Mouse (Mus musculus) G1E (cell line): ENCODE results near the gene Olfr948. TPM values are rescaled to one million over a fixed set of nuclear protein-coding genes. Genes with fewer than 3 reads are reported as not detected.

Experiments used
- ATAC-seq: 2 replicates; pipeline ENCODE4 v1.8.0; 2016; ENCODE audit warnings: mild to moderate bottlenecking; ENCODE audit not compliant: insufficient number of reproducible peaks, poor library complexity, low FRiP score, severe bottlenecking; ENCODE audit errors: extremely low read depth
- DNase-seq: peaks from one replicate; pipeline ENCODE4 v3.0.0; 2012; ENCODE audit warnings: low spot score
- H3K27me3 ChIP-seq: 2 replicates; pipeline ENCODE4 v1.6.1; 2012; ENCODE audit warnings: mild to moderate bottlenecking, low read length, inconsistent platforms; ENCODE audit not compliant: insufficient read depth
- H3K36me3 ChIP-seq: replicated peaks from 2 replicates; pipeline ENCODE3; 2012; ENCODE audit warnings: mild to moderate bottlenecking, inconsistent platforms
- H3K4me1 ChIP-seq: 2 replicates; pipeline ENCODE4 v1.6.1; 2012; ENCODE audit warnings: low read depth, low read length, inconsistent platforms, mixed read lengths; ENCODE audit not compliant: insufficient read depth
- H3K4me3 ChIP-seq: 2 replicates; pipeline ENCODE4 v1.5.1; 2012; ENCODE audit warnings: low read depth, mild to moderate bottlenecking, inconsistent platforms, low read length, moderate library complexity, mixed read lengths
- H3K9me3 ChIP-seq: replicated peaks from 2 replicates; pipeline ENCODE4 v1.6.1; 2012; ENCODE audit warnings: inconsistent platforms
- CTCF ChIP-seq: IDR thresholded peaks from 2 replicates; pipeline ENCODE4 v1.5.1; 2012; ENCODE audit warnings: low read depth, low read length, inconsistent platforms, mixed read lengths
- GATA1 ChIP-seq: IDR thresholded peaks from 2 replicates; pipeline ENCODE4 v1.6.1; 2012; ENCODE audit warnings: borderline replicate concordance, low read length, inconsistent platforms, mixed read lengths
- GATA2 ChIP-seq: IDR thresholded peaks from 2 replicates; pipeline ENCODE4 v1.6.1; 2012; ENCODE audit warnings: low read depth, low read length, inconsistent platforms, borderline replicate concordance
- POLR2AphosphoS5 ChIP-seq: IDR thresholded peaks from 2 replicates; pipeline ENCODE4 v1.6.1; 2012; ENCODE audit warnings: low read depth, low read length, inconsistent platforms; ENCODE audit not compliant: insufficient replicate concordance
- TAL1 ChIP-seq: conservative IDR thresholded peaks from 2 replicates; pipeline ENCODE4 v1.6.1; 2012; ENCODE audit warnings: low read depth, low read length, inconsistent platforms, mixed read lengths
- polyA plus RNA-seq: library from polyadenylated mRNA; stranded (reverse); fragments of >175 nt; gene quantifications from 2 replicates; pipeline ENCODE4 v1.2.3, GENCODE M21; 2012
- total RNA-seq, 2 experiments: library from RNA; stranded (forward) in 1 of 2; stranded (reverse) in 1 of 2; fragments of 200-1000 nt in 1 of 2; fragments of >200 nt in 1 of 2; fragmentation: Nextera tagmentation in 1 of 2; gene quantifications; 2 replicates each; pipeline ENCODE4 v1.2.3; 2014 to 2017

Gene Olfr948
- total RNA-seq (2014; fragmentation: Nextera tagmentation): not detected in 2 replicates
- under 0.01 and 0.06 TPM in 2 replicates for total RNA-seq (2017)
- not detected in 2 replicates for polyA plus RNA-seq

- no peak for DNase-seq
- Histone ChIP-seq H3K9me3 (no peaks in the 10 kb centered on the region), H3K4me1 (no peaks in the 10 kb centered on the region), H3K27me3 (no peaks in the 10 kb centered on the region), H3K36me3 (no peaks in the 10 kb centered on the region), H3K4me3 (no peak within 1 kb of the TSS)
- TF ChIP-seq POLR2AphosphoS5: no peak
- no peak for TF ChIP-seq TAL1
- TF ChIP-seq GATA1: no peak
- no peak for ATAC-seq
Measured at GRCm38 (mm10) chr9:39325945-39326344, at the start of gene Olfr948. Gene Olfr948 (minus strand): TSS chr9:39326045.

GRCm38 (mm10) chr9:39287136-39287535 is 38.7 kb downstream of the Olfr948 start:
- no peak for DNase-seq
- Histone ChIP-seq H3K9me3 (no peaks in the 10 kb centered on the region), H3K36me3 (no peaks in the 10 kb centered on the region), H3K27me3 (no peaks in the 10 kb centered on the region), H3K4me3 (no peak overlapping the region), H3K4me1 (no peaks in the 10 kb centered on the region)
- ATAC-seq: no peak
- TF ChIP-seq GATA2 (no peak), POLR2AphosphoS5 (no peak), GATA1 (no peak), CTCF (no peak), TAL1 (no peak)

GRCm38 (mm10) chr9:39276718-39277117 is 49.1 kb downstream of the Olfr948 start, which contains the start of gene Olfr945:
Gene Olfr945 (minus strand): TSS chr9:39276818.
- H3K27me3 ChIP-seq: no peaks in the 10 kb centered on the region
- ATAC-seq (no peak), DNase-seq (no peak)
- H3K9me3 ChIP-seq: no peaks in the 10 kb centered on the region
- H3K4me3 ChIP-seq: no peak within 1 kb of the TSS
- H3K36me3 ChIP-seq: no peaks in the 10 kb centered on the region
- no peaks in the 10 kb centered on the region for H3K4me1 ChIP-seq
- TF ChIP-seq GATA1: no peak
- no peak for TF ChIP-seq GATA2
- no peak for TF ChIP-seq CTCF
- TF ChIP-seq POLR2AphosphoS5: no peak
- no peak for TF ChIP-seq TAL1

Other genes with a start within 250 kb of the Olfr948 start
- gene Olfr938, start 247.2 kb downstream of the Olfr948 start, total RNA-seq (2014; fragmentation: Nextera tagmentation): not detected in 2 replicates
- gene Olfr938, start 247.2 kb downstream of the Olfr948 start, total RNA-seq (2017): not detected in 2 replicates
- not detected in 2 replicates for gene Olfr938, start 247.2 kb downstream of the Olfr948 start, polyA plus RNA-seq
- not detected in 2 replicates for gene Olfr27, start 197.9 kb downstream of the Olfr948 start, total RNA-seq (2014; fragmentation: Nextera tagmentation)
- gene Olfr27, start 197.9 kb downstream of the Olfr948 start, total RNA-seq (2017): 0.33 TPM in 1 of 2 replicates, not detected in the other
- not detected in 2 replicates for gene Olfr27, start 197.9 kb downstream of the Olfr948 start, polyA plus RNA-seq
- gene Olfr943, start 159.7 kb downstream of the Olfr948 start, total RNA-seq (2014; fragmentation: Nextera tagmentation): not detected in 2 replicates
- under 0.01 and 0.16 TPM in 2 replicates for gene Olfr943, start 159.7 kb downstream of the Olfr948 start, total RNA-seq (2017)
- gene Olfr943, start 159.7 kb downstream of the Olfr948 start, polyA plus RNA-seq: not detected in 2 replicates
- not detected in 2 replicates for gene Olfr944, start 124.1 kb downstream of the Olfr948 start, total RNA-seq (2014; fragmentation: Nextera tagmentation)
- gene Olfr944, start 124.1 kb downstream of the Olfr948 start, total RNA-seq (2017): 0.12 TPM in 1 of 2 replicates, not detected in the other
- gene Olfr944, start 124.1 kb downstream of the Olfr948 start, polyA plus RNA-seq: not detected in 2 replicates
- gene Olfr1537, start 76.1 kb downstream of the Olfr948 start, total RNA-seq (2014; fragmentation: Nextera tagmentation): not detected in 2 replicates
- gene Olfr1537, start 76.1 kb downstream of the Olfr948 start, total RNA-seq (2017): 0.11 and 0.12 TPM in 2 replicates
- gene Olfr1537, start 76.1 kb downstream of the Olfr948 start, polyA plus RNA-seq: not detected in 2 replicates
- not detected in 2 replicates for gene Olfr945, start 49.2 kb downstream of the Olfr948 start, total RNA-seq (2014; fragmentation: Nextera tagmentation)
- gene Olfr945, start 49.2 kb downstream of the Olfr948 start, total RNA-seq (2017): 0.06 TPM in 1 of 2 replicates, not detected in the other
- not detected in 2 replicates for gene Olfr945, start 49.2 kb downstream of the Olfr948 start, polyA plus RNA-seq
- not detected in 2 replicates for gene Olfr951, start 61.4 kb upstream of the Olfr948 start, total RNA-seq (2014; fragmentation: Nextera tagmentation)
- gene Olfr951, start 61.4 kb upstream of the Olfr948 start, total RNA-seq (2017): 0.22 TPM in 1 of 2 replicates, not detected in the other
- not detected in 2 replicates for gene Olfr951, start 61.4 kb upstream of the Olfr948 start, polyA plus RNA-seq
- gene Olfr952, start 101.1 kb upstream of the Olfr948 start, total RNA-seq (2014; fragmentation: Nextera tagmentation): not detected in 2 replicates
- not detected in 2 replicates for gene Olfr952, start 101.1 kb upstream of the Olfr948 start, total RNA-seq (2017)
- gene Olfr952, start 101.1 kb upstream of the Olfr948 start, polyA plus RNA-seq: not detected in 2 replicates
- gene Olfr954, start 130.7 kb upstream of the Olfr948 start, total RNA-seq (2014; fragmentation: Nextera tagmentation): not detected in 2 replicates
- gene Olfr954, start 130.7 kb upstream of the Olfr948 start, total RNA-seq (2017): 0.06 and 0.11 TPM in 2 replicates
- gene Olfr954, start 130.7 kb upstream of the Olfr948 start, polyA plus RNA-seq: not detected in 2 replicates
- gene Olfr955, start 145.9 kb upstream of the Olfr948 start, total RNA-seq (2014; fragmentation: Nextera tagmentation): not detected in 2 replicates
- gene Olfr955, start 145.9 kb upstream of the Olfr948 start, total RNA-seq (2017): 0.17 TPM in 1 of 2 replicates, not detected in the other
- gene Olfr955, start 145.9 kb upstream of the Olfr948 start, polyA plus RNA-seq: not detected in 2 replicates
- gene Olfr44, start 167.9 kb upstream of the Olfr948 start, total RNA-seq (2014; fragmentation: Nextera tagmentation): not detected in 2 replicates
- gene Olfr44, start 167.9 kb upstream of the Olfr948 start, total RNA-seq (2017): 0.05 TPM in 1 of 2 replicates, not detected in the other
- gene Olfr44, start 167.9 kb upstream of the Olfr948 start, polyA plus RNA-seq: not detected in 2 replicates
- not detected in 2 replicates for gene Olfr957, start 189.8 kb upstream of the Olfr948 start, total RNA-seq (2014; fragmentation: Nextera tagmentation)
- 0.22 TPM in 1 of 2 replicates, not detected in the other for gene Olfr957, start 189.8 kb upstream of the Olfr948 start, total RNA-seq (2017)
- not detected in 2 replicates for gene Olfr957, start 189.8 kb upstream of the Olfr948 start, polyA plus RNA-seq
- not detected in 2 replicates for gene Olfr958, start 228.0 kb upstream of the Olfr948 start, total RNA-seq (2014; fragmentation: Nextera tagmentation)
- 0.06 and 0.11 TPM in 2 replicates for gene Olfr958, start 228.0 kb upstream of the Olfr948 start, total RNA-seq (2017)
- not detected in 2 replicates for gene Olfr958, start 228.0 kb upstream of the Olfr948 start, polyA plus RNA-seq
- not detected in 2 replicates for gene Olfr959, start 249.5 kb upstream of the Olfr948 start, total RNA-seq (2014; fragmentation: Nextera tagmentation)
- 0.05 and 0.23 TPM in 2 replicates for gene Olfr959, start 249.5 kb upstream of the Olfr948 start, total RNA-seq (2017)
- gene Olfr959, start 249.5 kb upstream of the Olfr948 start, polyA plus RNA-seq: not detected in 2 replicates